Mouse (Mus musculus): ENCODE data around the gene Tent2. TPM values are rescaled to one million over a fixed set of nuclear protein-coding genes. Genes with fewer than 3 reads are reported as not detected.

Tent2 gene
- 19.3 and 27.9 TPM in 2 replicates for total RNA-seq (2012; rRNA removed)

- Histone ChIP-seq H3K4me1 (ENCODE audit: control insufficient read depth in 2 of 2, insufficient read depth in 2 of 2, low read length in 2 of 2, poor library complexity in 1 of 2) (peaks cover 2% of the 10 kb centered on the region in 2 experiments; a peak in 2 of 4 replicates), H3K9me3 (ENCODE audit: control insufficient read depth, insufficient read depth, low read depth, low read length) (no peaks in the 10 kb centered on the region), H3K4me3 (ENCODE audit: insufficient read depth in 1 of 2, low read depth in 1 of 2, low read length in 2 of 2, poor library complexity in 1 of 2, severe bottlenecking in 1 of 2) (peak within 1 kb of the TSS; percentile 88 to 96), H3K9ac (ENCODE audit: insufficient read depth, low read depth, low read length, poor library complexity, severe bottlenecking) (peak within 1 kb of the TSS; percentile 98), H3K27ac (ENCODE audit: insufficient read depth, low read depth, low read length, poor library complexity, severe bottlenecking) (peak within 1 kb of the TSS; percentile 90), H3K36me3 (ENCODE audit: control insufficient read depth, insufficient read depth, low read length, poor library complexity, severe bottlenecking) (no peaks in the 10 kb centered on the region)
- no peak for TF ChIP-seq CHD2 (IDR thresholded peaks at IDR 0.05; ENCODE audit: low read depth, low read length)
- peak; percentile 95 for TF ChIP-seq ZNF384 (IDR thresholded peaks at IDR 0.05; ENCODE audit: low read depth, low read length)
- TF ChIP-seq HCFC1 (IDR thresholded peaks at IDR 0.05; ENCODE audit: borderline replicate concordance, insufficient read depth, low read length), result peak; percentile 73; the same call in 1 of the 2 replicates
- no peak for TF ChIP-seq ZC3H11A (IDR thresholded peaks at IDR 0.05; ENCODE audit: borderline replicate concordance, low read depth, low read length)
- TF ChIP-seq MAFK (IDR thresholded peaks at IDR 0.05; ENCODE audit: insufficient read depth, low read depth, low read length), result no peak
- in situ Hi-C loops (cut with MboI; ENCODE audit: low sequenced_read_pairs in 2 of 2, unreplicated experiment in 2 of 2), result no loop called here
- DNase-seq (ENCODE audit: low read depth, low spot score), result peak; percentile 91
Observed at GRCm38 (mm10) chr13:93191831-93192645, at the start of gene Tent2. Tent2 (minus strand) TSS chr13:93192385.

- H3K9me3 ChIP-seq (ENCODE audit: control insufficient read depth, insufficient read depth, low read depth, low read length), result no peaks in the 10 kb centered on the region
- TF ChIP-seq ZNF384 (IDR thresholded peaks at IDR 0.05; ENCODE audit: low read depth, low read length) (no peak), HCFC1 (IDR thresholded peaks at IDR 0.05; ENCODE audit: borderline replicate concordance, insufficient read depth, low read length) (no peak), CHD2 (IDR thresholded peaks at IDR 0.05; ENCODE audit: low read depth, low read length) (no peak), ZC3H11A (IDR thresholded peaks at IDR 0.05; ENCODE audit: borderline replicate concordance, low read depth, low read length) (no peak)
- H3K36me3 ChIP-seq (ENCODE audit: control insufficient read depth, insufficient read depth, low read length, poor library complexity, severe bottlenecking), result no peaks in the 10 kb centered on the region
- no peak overlapping the region for H3K27ac ChIP-seq (ENCODE audit: insufficient read depth, low read depth, low read length, poor library complexity, severe bottlenecking)
- in situ Hi-C loops (cut with MboI; ENCODE audit: low sequenced_read_pairs in 2 of 2, unreplicated experiment in 2 of 2), result loop anchor here in 1 of 2 experiments (25.0 kb wide), 1 partner anchor 254 kb away; no protein-coding TSS in a partner anchor
- DNase-seq (ENCODE audit: low read depth, low spot score), result no peak
- no peak overlapping the region for H3K9ac ChIP-seq (ENCODE audit: insufficient read depth, low read depth, low read length, poor library complexity, severe bottlenecking)
- H3K4me3 ChIP-seq (ENCODE audit: insufficient read depth in 1 of 2, low read depth in 1 of 2, low read length in 2 of 2, poor library complexity in 1 of 2, severe bottlenecking in 1 of 2), result no peak overlapping the region
- H3K4me1 ChIP-seq (ENCODE audit: control insufficient read depth in 2 of 2, insufficient read depth in 2 of 2, low read length in 2 of 2, poor library complexity in 1 of 2), result no peaks in the 10 kb centered on the region
Observed at GRCm38 (mm10) chr13:93241180-93241579, 49.0 kb upstream of the Tent2 start.

- in situ Hi-C loops (cut with MboI; ENCODE audit: low sequenced_read_pairs in 2 of 2, unreplicated experiment in 2 of 2), result loop anchor here in 1 of 2 experiments (25.0 kb wide), 1 partner anchor 252 kb away; no protein-coding TSS in a partner anchor
- TF ChIP-seq MAFK (IDR thresholded peaks at IDR 0.05; ENCODE audit: insufficient read depth, low read depth, low read length) (no peak), ZNF384 (IDR thresholded peaks at IDR 0.05; ENCODE audit: low read depth, low read length) (no peak)
- Histone ChIP-seq H3K36me3 (ENCODE audit: control insufficient read depth, insufficient read depth, low read length, poor library complexity, severe bottlenecking) (no peaks in the 10 kb centered on the region), H3K4me1 (ENCODE audit: control insufficient read depth in 2 of 2, insufficient read depth in 2 of 2, low read length in 2 of 2, poor library complexity in 1 of 2) (no peaks in the 10 kb centered on the region), H3K9ac (ENCODE audit: insufficient read depth, low read depth, low read length, poor library complexity, severe bottlenecking) (no peak overlapping the region), H3K9me3 (ENCODE audit: control insufficient read depth, insufficient read depth, low read depth, low read length) (no peaks in the 10 kb centered on the region), H3K27ac (ENCODE audit: insufficient read depth, low read depth, low read length, poor library complexity, severe bottlenecking) (no peak overlapping the region), H3K4me3 (ENCODE audit: insufficient read depth in 1 of 2, low read depth in 1 of 2, low read length in 2 of 2, poor library complexity in 1 of 2, severe bottlenecking in 1 of 2) (no peak overlapping the region)
- DNase-seq (ENCODE audit: low read depth, low spot score), result no peak
Observed at GRCm38 (mm10) chr13:93239561-93239960, 47.4 kb upstream of the Tent2 start.

- H3K9me3 ChIP-seq (ENCODE audit: control insufficient read depth, insufficient read depth, low read depth, low read length), result no peaks in the 10 kb centered on the region
- in situ Hi-C loops (cut with MboI; ENCODE audit: low sequenced_read_pairs in 2 of 2, unreplicated experiment in 2 of 2), result loop anchor here in 1 of 2 experiments (25.0 kb wide), 1 partner anchor 252 kb away; no protein-coding TSS in a partner anchor
- no peak overlapping the region for H3K9ac ChIP-seq (ENCODE audit: insufficient read depth, low read depth, low read length, poor library complexity, severe bottlenecking)
- TF ChIP-seq CHD2 (IDR thresholded peaks at IDR 0.05; ENCODE audit: low read depth, low read length), result no peak
- TF ChIP-seq ZNF384 (IDR thresholded peaks at IDR 0.05; ENCODE audit: low read depth, low read length), result no peak
- TF ChIP-seq HCFC1 (IDR thresholded peaks at IDR 0.05; ENCODE audit: borderline replicate concordance, insufficient read depth, low read length), result no peak
- no peak for TF ChIP-seq MAFK (IDR thresholded peaks at IDR 0.05; ENCODE audit: insufficient read depth, low read depth, low read length)
- TF ChIP-seq ZC3H11A (IDR thresholded peaks at IDR 0.05; ENCODE audit: borderline replicate concordance, low read depth, low read length), result no peak
- no peaks in the 10 kb centered on the region for H3K36me3 ChIP-seq (ENCODE audit: control insufficient read depth, insufficient read depth, low read length, poor library complexity, severe bottlenecking)
- H3K4me1 ChIP-seq (ENCODE audit: control insufficient read depth in 2 of 2, insufficient read depth in 2 of 2, low read length in 2 of 2, poor library complexity in 1 of 2), result no peaks in the 10 kb centered on the region
- no peak overlapping the region for H3K4me3 ChIP-seq (ENCODE audit: insufficient read depth in 1 of 2, low read depth in 1 of 2, low read length in 2 of 2, poor library complexity in 1 of 2, severe bottlenecking in 1 of 2)
- DNase-seq (ENCODE audit: low read depth, low spot score), result no peak
- no peak overlapping the region for H3K27ac ChIP-seq (ENCODE audit: insufficient read depth, low read depth, low read length, poor library complexity, severe bottlenecking)
Observed at GRCm38 (mm10) chr13:93239134-93239533, 46.9 kb upstream of the Tent2 start.
